Mouse (Mus musculus): ENCODE measurements around the gene Gm10681. TPM values are rescaled to one million over a fixed set of nuclear protein-coding genes. Genes with fewer than 3 reads are reported as not detected.

Gene Gm10681
- polyA plus RNA-seq, 1 experiment from 2014 or later: not detected

Other genes starting within 250 kb of the Gm10681 start
- 257 and 278 TPM in 2 replicates for gene Phgdh, start 248.8 kb downstream of the Gm10681 start, polyA plus RNA-seq (2016; fragmentation: Nextera tagmentation; extraction: Ambion mirVana)
- gene Zfp697, start 206.3 kb downstream of the Gm10681 start, polyA plus RNA-seq (2016; fragmentation: Nextera tagmentation; extraction: Ambion mirVana): 9.9 and 10.1 TPM in 2 replicates
- gene Gm4450, start 131.7 kb downstream of the Gm10681 start, polyA plus RNA-seq (2016; fragmentation: Nextera tagmentation; extraction: Ambion mirVana): not detected in 2 replicates
- not detected in 2 replicates for gene Hsd3b4, start 78.3 kb downstream of the Gm10681 start, polyA plus RNA-seq (2016; fragmentation: Nextera tagmentation; extraction: Ambion mirVana)
- gene Hsd3b5, start 41.4 kb upstream of the Gm10681 start, polyA plus RNA-seq (2016; fragmentation: Nextera tagmentation; extraction: Ambion mirVana): not detected in 2 replicates
- not detected in 2 replicates for gene Hsd3b2, start 135.7 kb upstream of the Gm10681 start, polyA plus RNA-seq (2016; fragmentation: Nextera tagmentation; extraction: Ambion mirVana)
- gene Hsd3b3, start 174.3 kb upstream of the Gm10681 start, polyA plus RNA-seq (2016; fragmentation: Nextera tagmentation; extraction: Ambion mirVana): 0.20 TPM in 1 of 2 replicates, not detected in the other
- 30.0 and 42.4 TPM in 2 replicates for gene Hsd3b6, start 225.6 kb upstream of the Gm10681 start, polyA plus RNA-seq (2016; fragmentation: Nextera tagmentation; extraction: Ambion mirVana)

Data from midbrain, embryonic 12.5 days (tissue).